Mouse (Mus musculus) midbrain, embryonic 10.5 days (tissue): ENCODE results near the gene Tma16. TPM values are rescaled to one million over a fixed set of nuclear protein-coding genes. Genes with fewer than 3 reads are reported as not detected.

Experiments
- DNase-seq: peaks from one replicate; pipeline ENCODE4 v3.0.0-alpha.2; 2017; ENCODE audit warnings: low spot score
- H3K27ac ChIP-seq: fragments of 300-500 bp; sonication (generic); replicated peaks from 2 replicates; pipeline ENCODE4 v1.5.1; 2016; ENCODE audit warnings: mild to moderate bottlenecking
- H3K27me3 ChIP-seq: fragments of 300-500 bp; sonication (generic); 2 replicates; pipeline ENCODE4 v1.6.1; 2016; ENCODE audit warnings: low read depth, mild to moderate bottlenecking; ENCODE audit not compliant: poor library complexity, severe bottlenecking
- H3K36me3 ChIP-seq: fragments of 300-500 bp; sonication (generic); 2 replicates; pipeline ENCODE4 v1.6.1; 2016; ENCODE audit warnings: mild to moderate bottlenecking, moderate library complexity
- H3K4me1 ChIP-seq: fragments of 300-500 bp; sonication (generic); 2 replicates; pipeline ENCODE4 v1.6.1; 2016
- H3K4me3 ChIP-seq: fragments of 300-500 bp; sonication (generic); 2 replicates; pipeline ENCODE4 v1.5.1; 2016; ENCODE audit warnings: mild to moderate bottlenecking, moderate library complexity
- H3K9me3 ChIP-seq: fragments of 300-500 bp; sonication (generic); replicated peaks from 2 replicates; pipeline ENCODE4 v1.6.1; 2016; ENCODE audit warnings: mild to moderate bottlenecking
- WGBS: fragments of 180-500 bp; shearing (Covaris S2); methylation state at CpG from one replicate; pipeline ENCODE4 v1.1.7; 2016; 5-methylcytosine and 5-hydroxymethylcytosine counted together
- polyA plus RNA-seq: library from polyadenylated mRNA; unstranded; fragments of >200 nt; fragmentation: Nextera tagmentation; extraction: Ambion mirVana; gene quantifications from 2 replicates; pipeline ENCODE4 v1.2.1, GENCODE M21; 2016

Gene Tma16
- polyA plus RNA-seq = 18.9 and 19.5 TPM in 2 replicates

DNA sequence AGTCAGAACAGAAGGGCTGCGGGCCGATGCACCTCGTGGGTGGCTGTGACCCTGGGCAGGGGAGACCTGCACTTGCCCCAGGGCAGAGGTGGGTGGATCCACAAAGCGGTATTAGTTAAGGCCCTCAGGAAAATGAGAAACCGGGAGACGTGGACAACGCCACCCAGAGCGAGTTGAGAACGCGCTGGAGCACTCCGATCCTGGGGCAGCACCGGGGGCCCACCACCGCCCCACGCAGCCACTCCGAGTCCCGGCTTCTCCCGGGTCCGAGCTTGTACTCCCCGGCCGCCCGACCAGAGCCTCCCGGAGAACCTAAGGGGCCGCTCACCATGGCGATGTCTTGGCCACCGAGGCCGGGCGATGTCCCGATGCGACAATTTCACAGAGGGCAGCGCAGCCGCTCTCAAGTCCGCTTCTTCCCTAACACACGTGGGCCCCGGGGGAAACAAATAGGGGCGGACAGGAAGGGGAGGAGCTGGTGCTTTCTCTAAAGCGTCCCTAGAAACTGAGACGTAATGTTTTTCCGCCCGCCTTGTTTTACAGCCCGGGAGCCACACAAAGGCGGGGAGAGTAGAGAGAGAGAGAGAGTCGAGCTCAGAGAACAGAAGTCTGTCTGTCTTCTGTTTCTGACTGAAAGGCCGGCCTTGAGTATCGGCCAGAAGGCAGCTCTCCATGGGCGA is at the start of gene Tma16:
Gene Tma16 (minus strand): TSS at position 447 of the 680 bp plus-strand sequence.
- no peaks in the 10 kb centered on the region for H3K27me3 ChIP-seq
- peaks cover 15% of the 10 kb centered on the region for H3K4me1 ChIP-seq
- H3K27ac ChIP-seq = peak within 1 kb of the TSS; percentile 90
- no peaks in the 10 kb centered on the region for H3K9me3 ChIP-seq
- peak; percentile 89 for DNase-seq
- H3K4me3 ChIP-seq = peak within 1 kb of the TSS; percentile 91
- WGBS = under 1% methylated on average over 45 of the region's 45 CpGs
- peaks cover 25% of the 10 kb centered on the region for H3K36me3 ChIP-seq

DNA sequence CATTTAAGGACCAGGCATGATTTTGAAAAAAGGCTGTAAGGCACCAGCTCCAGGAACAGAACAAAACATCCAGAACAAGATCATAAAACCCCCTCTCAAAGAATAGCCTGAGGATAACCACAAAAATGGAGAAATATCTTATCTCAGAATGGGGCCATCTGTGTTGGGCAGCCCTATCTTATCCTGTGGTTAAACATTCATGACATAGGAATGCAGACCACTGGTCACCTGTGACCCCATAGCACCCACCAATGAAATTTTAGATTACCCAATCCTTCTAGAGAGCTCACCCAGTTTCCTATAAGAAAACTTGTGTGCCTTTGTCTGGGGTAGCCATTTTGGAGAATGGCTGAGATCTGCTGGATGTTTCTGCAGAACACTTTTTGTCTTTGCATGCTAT is 34.2 kb upstream of the Tma16 start:
- H3K36me3 ChIP-seq = no peaks in the 10 kb centered on the region
- no peaks in the 10 kb centered on the region for H3K4me1 ChIP-seq
- no peak for DNase-seq
- no peaks in the 10 kb centered on the region for H3K9me3 ChIP-seq
- no peaks in the 10 kb centered on the region for H3K27me3 ChIP-seq
- H3K27ac ChIP-seq = no peak overlapping the region
- H3K4me3 ChIP-seq = no peak overlapping the region

DNA sequence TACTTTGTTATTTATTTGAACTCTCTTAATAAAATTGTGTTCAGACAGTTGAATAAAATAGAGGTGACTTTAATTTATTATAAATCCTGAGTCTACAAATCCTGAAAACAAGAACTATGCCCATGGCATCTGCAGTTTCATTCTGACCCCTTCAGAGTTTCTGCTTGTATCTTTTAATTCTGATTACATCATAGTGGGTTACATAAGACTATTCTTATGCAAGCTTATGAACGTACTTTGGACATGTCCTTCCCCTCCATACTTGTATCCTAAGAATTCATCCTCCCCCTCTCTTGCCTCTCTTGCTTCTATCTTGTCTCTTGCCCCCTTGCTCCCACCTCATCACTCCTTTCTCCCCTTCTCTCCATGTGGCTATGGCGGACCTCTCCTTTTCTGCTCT is 32.8 kb upstream of the Tma16 start:
- Histone ChIP-seq H3K36me3 (no peaks in the 10 kb centered on the region), H3K4me3 (no peak overlapping the region), H3K4me1 (no peaks in the 10 kb centered on the region), H3K27ac (no peak overlapping the region), H3K9me3 (no peaks in the 10 kb centered on the region), H3K27me3 (no peaks in the 10 kb centered on the region)
- no peak for DNase-seq
- 86% methylated on average over 2 of the region's 2 CpGs for WGBS

DNA sequence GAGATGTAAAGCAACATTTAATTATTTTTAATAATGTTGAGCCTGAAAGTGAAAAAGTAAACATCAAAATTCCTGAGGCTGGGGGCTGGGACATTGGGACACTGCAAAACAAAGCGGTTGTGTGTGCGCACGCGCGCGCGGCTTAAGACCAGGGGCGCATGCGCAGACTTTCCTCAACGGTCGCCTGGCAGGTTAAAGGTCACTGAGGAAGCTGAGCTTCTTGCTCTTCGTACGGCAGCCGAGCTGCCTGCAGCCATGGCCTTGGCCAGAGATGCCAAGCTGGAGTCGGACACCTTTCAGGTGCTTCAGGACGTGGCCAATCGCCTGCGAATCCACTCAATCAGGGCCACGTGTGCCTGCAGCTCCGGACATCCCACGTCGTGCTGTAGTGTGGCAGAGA is 25.2 kb upstream of the Tma16 start, which contains the start of gene Tktl2:
Gene Tktl2 (plus strand): TSS at position 220 of the 400 bp plus-strand sequence.
- Histone ChIP-seq H3K4me1 (no peaks in the 10 kb centered on the region), H3K9me3 (no peaks in the 10 kb centered on the region), H3K27ac (no peak within 1 kb of the TSS), H3K27me3 (no peaks in the 10 kb centered on the region), H3K36me3 (no peaks in the 10 kb centered on the region), H3K4me3 (no peak within 1 kb of the TSS)
- WGBS = 96% methylated on average over 22 of the region's 22 CpGs
- DNase-seq = no peak

DNA sequence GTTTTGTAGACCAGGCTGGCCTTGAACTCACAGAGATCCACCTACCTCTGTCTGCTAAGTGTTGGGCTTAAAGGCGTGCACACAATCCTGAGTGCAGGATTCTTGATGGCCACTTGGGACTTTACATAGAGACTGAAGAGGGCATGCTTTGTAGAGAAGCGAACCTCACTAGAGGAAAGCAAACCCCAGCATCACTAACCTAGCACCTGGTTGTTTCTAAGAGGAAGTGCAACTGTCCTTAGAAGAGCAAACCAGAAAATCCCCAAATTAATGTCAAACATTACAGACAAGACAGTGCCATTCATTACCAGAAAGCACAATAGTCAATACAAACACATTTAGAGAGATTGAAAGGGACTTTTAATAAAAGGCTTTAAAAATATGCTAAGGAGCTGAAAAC is 17.1 kb upstream of the Tma16 start:
- H3K4me3 ChIP-seq = no peak overlapping the region
- no peak overlapping the region for H3K27ac ChIP-seq
- no peaks in the 10 kb centered on the region for H3K9me3 ChIP-seq
- no peaks in the 10 kb centered on the region for H3K4me1 ChIP-seq
- H3K36me3 ChIP-seq = no peaks in the 10 kb centered on the region
- no peaks in the 10 kb centered on the region for H3K27me3 ChIP-seq
- no peak for DNase-seq
- 79% methylated on average over 2 of the region's 2 CpGs for WGBS

DNA sequence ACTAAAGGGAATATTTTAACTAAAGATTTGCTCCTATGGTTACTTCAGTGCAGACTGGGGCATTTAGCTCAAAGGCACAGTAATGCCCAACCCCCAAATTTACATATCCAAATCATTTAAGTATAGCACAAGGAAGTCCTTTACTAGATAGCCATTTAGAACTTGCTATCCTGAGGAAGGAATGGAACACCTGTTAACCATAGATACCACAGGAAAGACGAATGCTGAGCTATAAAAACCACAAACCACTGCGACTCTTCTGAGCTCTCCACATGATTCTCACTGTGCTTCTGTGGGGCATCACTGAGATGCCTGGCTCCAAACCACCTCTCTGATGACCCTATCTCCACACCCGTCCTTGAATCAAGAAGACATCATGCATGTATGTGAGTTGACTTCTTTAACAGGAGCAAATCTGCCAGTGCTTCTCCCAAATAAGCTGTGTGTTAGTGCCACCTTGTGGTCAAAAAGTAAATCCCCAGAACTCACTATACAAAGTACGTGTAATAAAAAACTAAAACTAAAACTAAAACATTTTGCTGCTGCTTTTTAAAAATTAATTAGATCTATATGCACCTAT is 10.8 kb upstream of the Tma16 start:
- Histone ChIP-seq H3K36me3 (no peaks in the 10 kb centered on the region), H3K9me3 (no peaks in the 10 kb centered on the region), H3K27ac (no peak overlapping the region), H3K27me3 (no peaks in the 10 kb centered on the region), H3K4me1 (no peaks in the 10 kb centered on the region), H3K4me3 (no peak overlapping the region)
- WGBS = 44% methylated on average over 4 of the region's 4 CpGs
- DNase-seq = peak; percentile 15

DNA sequence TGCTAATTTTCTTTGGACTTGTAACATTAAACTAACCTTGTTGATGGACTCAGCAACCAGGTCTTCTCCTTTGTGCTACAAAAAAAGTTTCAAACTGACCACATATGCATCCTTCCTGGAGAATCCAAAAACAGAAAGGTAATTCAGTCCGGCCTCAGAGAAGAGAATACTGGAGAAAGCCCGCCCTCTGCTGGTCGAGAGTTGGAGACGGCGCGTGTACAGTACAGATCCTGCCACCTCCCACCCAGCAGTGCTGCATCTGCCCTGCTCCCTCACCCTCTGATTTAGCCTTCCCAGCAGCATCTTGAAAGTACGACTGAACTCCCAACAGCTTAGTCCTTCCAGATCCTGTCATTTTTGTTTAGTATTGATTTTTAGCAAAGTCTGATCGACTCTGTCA is 9.4 kb upstream of the Tma16 start:
- Histone ChIP-seq H3K27ac (no peak overlapping the region), H3K4me3 (no peak overlapping the region), H3K27me3 (no peaks in the 10 kb centered on the region), H3K36me3 (no peaks in the 10 kb centered on the region), H3K4me1 (no peaks in the 10 kb centered on the region), H3K9me3 (no peaks in the 10 kb centered on the region)
- DNase-seq = peak; percentile 63
- WGBS = 13% methylated on average over 8 of the region's 8 CpGs

DNA sequence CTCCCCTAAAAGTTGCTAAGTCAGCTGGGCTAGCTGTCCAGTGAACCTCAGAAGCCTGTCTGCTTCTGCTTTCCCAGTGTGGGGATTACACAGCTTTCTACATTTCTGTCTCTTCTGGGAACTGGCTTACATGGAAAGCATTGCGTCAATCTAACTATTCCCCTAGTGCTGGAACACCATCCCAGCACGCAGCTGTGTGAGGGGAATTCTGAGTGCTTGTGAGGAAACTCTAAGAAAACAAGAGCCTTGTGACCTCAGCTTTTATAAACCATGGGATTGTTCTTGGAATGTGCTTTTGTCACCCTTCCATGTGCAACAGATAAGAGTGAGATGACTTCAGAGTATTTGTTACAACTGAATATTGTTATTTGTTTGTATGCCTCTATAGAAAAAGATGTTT is 8.2 kb upstream of the Tma16 start:
- DNase-seq = no peak
- Histone ChIP-seq H3K27me3 (no peaks in the 10 kb centered on the region), H3K36me3 (no peaks in the 10 kb centered on the region), H3K4me1 (no peaks in the 10 kb centered on the region), H3K9me3 (no peaks in the 10 kb centered on the region), H3K27ac (no peak overlapping the region), H3K4me3 (no peak overlapping the region)
- 78% methylated on average over 2 of the region's 2 CpGs for WGBS

DNA sequence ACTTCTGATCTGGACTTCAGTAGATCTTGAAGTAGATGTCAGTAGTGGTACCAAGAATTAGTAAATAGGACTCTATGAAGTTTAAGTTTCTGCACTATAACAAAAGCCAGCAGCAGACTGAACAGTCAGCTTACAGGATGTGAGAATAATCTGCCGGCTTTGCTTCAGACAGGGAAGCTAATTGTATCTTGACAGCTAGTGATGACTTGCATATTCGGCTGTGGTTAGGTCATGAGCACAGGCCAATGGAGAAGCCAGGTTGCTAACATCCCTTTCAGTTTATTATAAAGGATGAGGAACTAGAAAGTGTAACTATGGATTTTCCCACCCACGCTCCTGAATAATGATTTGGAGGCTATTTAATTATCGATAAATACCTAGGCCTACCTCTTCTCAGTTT is 4.3 kb upstream of the Tma16 start:
- no peak for DNase-seq
- WGBS = 95% methylated on average over 4 of the region's 4 CpGs
- H3K9me3 ChIP-seq = no peaks in the 10 kb centered on the region
- no peak overlapping the region for H3K27ac ChIP-seq
- no peaks in the 10 kb centered on the region for H3K27me3 ChIP-seq
- no peak overlapping the region for H3K4me3 ChIP-seq
- H3K4me1 ChIP-seq = peaks cover 4% of the 10 kb centered on the region; the same call in 1 of the 2 replicates
- H3K36me3 ChIP-seq = no peaks in the 10 kb centered on the region

DNA sequence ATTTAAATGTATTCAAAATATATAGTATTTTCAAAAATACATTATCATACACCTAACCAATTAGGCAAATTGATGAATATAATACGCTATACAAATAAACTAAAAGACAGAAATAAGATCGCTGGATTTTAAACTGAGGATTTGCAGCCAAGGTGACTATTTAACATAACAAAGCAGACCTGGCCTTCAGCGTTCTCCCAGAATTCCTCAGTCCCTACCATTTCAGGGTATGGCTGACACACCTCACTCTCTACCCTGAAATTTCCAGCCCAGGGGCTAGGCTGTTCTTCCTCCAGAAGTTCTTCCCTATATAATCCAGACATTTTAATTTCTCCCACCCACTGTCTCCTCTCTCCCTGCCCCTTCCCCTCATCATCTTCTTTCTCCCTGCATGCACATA is 2.2 kb upstream of the Tma16 start:
- no peaks in the 10 kb centered on the region for H3K9me3 ChIP-seq
- 53% methylated on average over 3 of the region's 3 CpGs for WGBS

DNA sequence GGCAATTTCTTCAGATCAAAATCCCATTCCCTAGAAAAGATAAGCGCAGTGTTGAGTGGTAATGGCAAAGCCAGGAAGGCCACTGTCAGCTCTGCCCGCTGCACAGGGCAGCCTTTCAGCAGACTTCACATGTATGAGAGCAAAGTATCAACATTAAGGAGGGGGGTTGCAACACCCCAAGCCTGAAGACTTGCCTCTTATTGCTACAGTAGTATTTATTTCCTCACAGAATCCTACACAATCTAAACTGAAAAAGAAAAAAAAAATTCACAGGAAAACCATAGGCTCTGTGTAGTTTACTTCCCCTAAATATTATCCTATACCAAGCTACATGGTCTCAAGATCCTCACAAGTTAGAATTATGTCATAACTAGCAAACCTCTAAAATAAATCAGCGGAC is 9.4 kb downstream of the Tma16 start:
- DNase-seq = no peak
- no peaks in the 10 kb centered on the region for H3K27me3 ChIP-seq
- no peaks in the 10 kb centered on the region for H3K9me3 ChIP-seq
- peaks cover 68% of the 10 kb centered on the region for H3K36me3 ChIP-seq
- 92% methylated on average over 3 of the region's 3 CpGs for WGBS
- H3K4me1 ChIP-seq = no peaks in the 10 kb centered on the region
- no peak overlapping the region for H3K4me3 ChIP-seq
- no peak overlapping the region for H3K27ac ChIP-seq

More for the DNA sequence above, 2.2 kb upstream of the Tma16 start:
- DNase-seq = no peak
- Histone ChIP-seq H3K27me3 (no peaks in the 10 kb centered on the region), H3K27ac (no peak overlapping the region), H3K36me3 (peaks cover 2% of the 10 kb centered on the region), H3K4me1 (peaks cover 15% of the 10 kb centered on the region), H3K4me3 (no peak overlapping the region)

DNA sequence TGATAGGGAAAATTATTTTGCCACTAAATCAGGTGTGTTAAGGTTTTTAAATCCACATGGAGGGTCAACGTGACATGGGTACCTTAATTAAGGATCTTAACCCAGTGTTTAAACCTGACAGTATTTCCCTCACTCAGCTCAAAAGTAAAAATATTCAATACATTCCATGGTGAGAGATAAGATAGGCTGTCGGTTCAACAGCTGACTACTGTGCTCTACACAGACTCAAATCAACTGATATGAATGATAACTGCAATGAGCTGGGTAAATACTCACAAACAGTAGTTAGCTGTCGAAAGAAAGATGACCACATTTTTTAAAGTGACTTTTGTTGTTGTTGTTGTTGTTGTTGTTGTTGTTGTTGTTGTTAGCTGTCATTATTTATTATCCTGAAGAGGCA is 16.5 kb downstream of the Tma16 start:
- peaks cover under 1% of the 10 kb centered on the region; the same call in 1 of the 2 replicates for H3K36me3 ChIP-seq
- H3K27ac ChIP-seq = no peak overlapping the region
- no peaks in the 10 kb centered on the region for H3K9me3 ChIP-seq
- no peaks in the 10 kb centered on the region for H3K4me1 ChIP-seq
- H3K27me3 ChIP-seq = no peaks in the 10 kb centered on the region
- no peak for DNase-seq
- 95% methylated on average over 3 of the region's 3 CpGs for WGBS
- H3K4me3 ChIP-seq = no peak overlapping the region

DNA sequence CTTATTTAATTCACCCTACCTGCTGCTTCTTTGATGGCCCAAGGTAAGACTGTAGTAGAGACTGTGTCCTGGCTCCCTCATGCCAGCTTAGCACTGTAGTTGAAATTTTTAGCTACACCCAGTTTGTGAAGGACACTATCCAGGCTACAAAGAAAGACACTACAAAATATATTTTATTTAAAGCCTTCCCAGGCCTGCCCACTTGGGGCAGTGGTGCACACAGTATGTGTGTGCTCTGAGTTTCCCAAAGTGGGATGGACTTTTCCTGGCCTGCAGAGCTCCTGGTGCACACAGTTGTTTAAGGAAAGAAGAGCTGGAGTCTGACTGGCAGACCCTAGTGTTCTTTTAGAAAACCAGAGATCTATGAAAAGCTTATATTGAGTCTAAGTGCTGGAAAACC is 29.3 kb downstream of the Tma16 start:
- Histone ChIP-seq H3K27ac (no peak overlapping the region), H3K36me3 (no peaks in the 10 kb centered on the region), H3K4me3 (no peak overlapping the region), H3K9me3 (no peaks in the 10 kb centered on the region), H3K27me3 (no peaks in the 10 kb centered on the region), H3K4me1 (no peaks in the 10 kb centered on the region)
- DNase-seq = no peak
